Mouse (Mus musculus): ENCODE results near the gene Tle6. TPM values are rescaled to one million over a fixed set of nuclear protein-coding genes. Genes with fewer than 3 reads are reported as not detected.

The Tle6 gene
- total RNA-seq, 2 experiments from 2014 or later, result 10.3 to 12.9 TPM

- no peak overlapping the region for H3K4me3 ChIP-seq
- no peak overlapping the region for H3K27ac ChIP-seq
- peak; percentile 19 for TF ChIP-seq CTCF (IDR thresholded peaks at IDR 0.05)
- DNase-seq (ENCODE audit: extremely low spot score in 1 of 2, low spot score in 2 of 2), result no peak
- intact Hi-C loops (cut with DNase I), result no loop called here
Observed at GRCm38 (mm10) chr10:81580441-81581070, 20.3 kb downstream of the Tle6 start.

GRCm38 (mm10) chr10:81579967-81580366 lies 20.9 kb downstream of the Tle6 start:
- intact Hi-C loops (cut with DNase I), result no loop called here
- TF ChIP-seq CTCF (IDR thresholded peaks at IDR 0.05), result no peak
- no peak overlapping the region for H3K4me3 ChIP-seq
- no peak for DNase-seq (ENCODE audit: extremely low spot score in 1 of 2, low spot score in 2 of 2)
- H3K27ac ChIP-seq, result no peak overlapping the region

- DNase-seq (ENCODE audit: extremely low spot score in 1 of 2, low spot score in 2 of 2), result no peak
- H3K4me3 ChIP-seq, result peak overlapping the region; percentile 80
- no peak overlapping the region; the same call in 1 of the 2 replicates for H3K27ac ChIP-seq
- no peak for TF ChIP-seq CTCF (IDR thresholded peaks at IDR 0.05)
- intact Hi-C loops (cut with DNase I), result loop anchor here (2.0 kb wide), 1 partner anchor 21 kb away; no protein-coding TSS in a partner anchor
Observed at GRCm38 (mm10) chr10:81575695-81576094, 25.2 kb downstream of the Tle6 start.

- H3K4me3 ChIP-seq, result peak overlapping the region; percentile 80
- peak overlapping the region; percentile 79 for H3K27ac ChIP-seq
- intact Hi-C loops (cut with DNase I), result loop anchor here (2.0 kb wide), 1 partner anchor 22 kb away; no protein-coding TSS in a partner anchor
- peak; percentile 62 for DNase-seq (ENCODE audit: extremely low spot score in 1 of 2, low spot score in 2 of 2)
- no peak for TF ChIP-seq CTCF (IDR thresholded peaks at IDR 0.05)
Observed at GRCm38 (mm10) chr10:81575208-81575631, 25.7 kb downstream of the Tle6 start.

- Histone ChIP-seq H3K27ac (peak within 1 kb of the TSS; percentile 79), H3K4me3 (peak within 1 kb of the TSS; percentile 80)
- DNase-seq (ENCODE audit: extremely low spot score in 1 of 2, low spot score in 2 of 2), result no peak
- intact Hi-C loops (cut with DNase I), result loop anchor here (2.0 kb wide), 1 partner anchor 22 kb away; no protein-coding TSS in a partner anchor
- no peak for TF ChIP-seq CTCF (IDR thresholded peaks at IDR 0.05)
Observed at GRCm38 (mm10) chr10:81574081-81575056, 26.5 kb downstream of the Tle6 start, which contains the start of gene Tle2. TSS of gene Tle2 (plus strand) at chr10:81574561.

- no peak for DNase-seq (ENCODE audit: extremely low spot score in 1 of 2, low spot score in 2 of 2)
- no peak for TF ChIP-seq CTCF (IDR thresholded peaks at IDR 0.05)
- no peak overlapping the region for H3K4me3 ChIP-seq
- H3K27ac ChIP-seq, result no peak overlapping the region
- intact Hi-C loops (cut with DNase I), result no loop called here
Observed at GRCm38 (mm10) chr10:81572975-81573374, 27.9 kb downstream of the Tle6 start.

GRCm38 (mm10) chr10:81572133-81572671 lies 28.7 kb downstream of the Tle6 start:
- H3K27ac ChIP-seq, result no peak overlapping the region
- TF ChIP-seq CTCF (IDR thresholded peaks at IDR 0.05), result no peak
- DNase-seq (ENCODE audit: extremely low spot score in 1 of 2, low spot score in 2 of 2), result no peak
- peak overlapping the region; percentile 82; the same call in 1 of the 2 replicates for H3K4me3 ChIP-seq
- intact Hi-C loops (cut with DNase I), result no loop called here

- intact Hi-C loops (cut with DNase I), result loop anchor here (1.0 to 2.0 kb wide), 2 partner anchors 29 to 33 kb away; no protein-coding TSS in a partner anchor
- no peak for TF ChIP-seq CTCF (IDR thresholded peaks at IDR 0.05)
Observed at GRCm38 (mm10) chr10:81571501-81571876, 29.4 kb downstream of the Tle6 start.

GRCm38 (mm10) chr10:81570831-81571500 lies 29.9 kb downstream of the Tle6 start:
- Histone ChIP-seq H3K4me3 (peak overlapping the region; percentile 82), H3K27ac (peak overlapping the region; percentile 82)
- intact Hi-C loops (cut with DNase I), result loop anchor here (1.0 to 2.0 kb wide), 2 partner anchors 29 to 34 kb away; no protein-coding TSS in a partner anchor
- no peak for TF ChIP-seq CTCF (IDR thresholded peaks at IDR 0.05)
- DNase-seq (ENCODE audit: extremely low spot score in 1 of 2, low spot score in 2 of 2), result peak; percentile 93 to 95

More at GRCm38 (mm10) chr10:81571501-81571876, 29.4 kb downstream of the Tle6 start:
- DNase-seq (ENCODE audit: extremely low spot score in 1 of 2, low spot score in 2 of 2), result peak; percentile 97 to 98
- peak overlapping the region; percentile 82 for H3K4me3 ChIP-seq
- H3K27ac ChIP-seq, result peak overlapping the region; percentile 82

- DNase-seq (ENCODE audit: extremely low spot score in 1 of 2, low spot score in 2 of 2), result no peak
- H3K27ac ChIP-seq, result peak overlapping the region; percentile 82
- no peak for TF ChIP-seq CTCF (IDR thresholded peaks at IDR 0.05)
- peak overlapping the region; percentile 82 for H3K4me3 ChIP-seq
- intact Hi-C loops (cut with DNase I), result loop anchor here (2.0 kb wide), 1 partner anchor 34 kb away; no protein-coding TSS in a partner anchor
Observed at GRCm38 (mm10) chr10:81570238-81570800, 30.6 kb downstream of the Tle6 start.

Data from left cerebral cortex, adult 2 months (tissue).